Mouse (Mus musculus) macrophage (primary cell): ENCODE data around the gene Bhlhb9. TPM values are rescaled to one million over a fixed set of nuclear protein-coding genes. Genes with fewer than 3 reads are reported as not detected.
A peak's percentile ranks its signal among the peaks of the same experiment; 100 is the strongest.
"Not testable (repeated sequence)": the region's sequence is repeated elsewhere in the genome, so short reads cannot be mapped to it uniquely, and the experiment has no call there.

Experiments used
- H3K27ac ChIP-seq: fragments of 350-480 bp; formaldehyde crosslinking; 2 replicates; pipeline ENCODE4 v1.9.0; 2021
- H3K36me3 ChIP-seq: fragments of 350-480 bp; formaldehyde crosslinking; 2 replicates; pipeline ENCODE4 v1.9.0; 2021; ENCODE audit errors: inconsistent target
- H3K4me3 ChIP-seq: fragments of 350-480 bp; formaldehyde crosslinking; 2 replicates; pipeline ENCODE4 v1.9.0; 2021; ENCODE audit errors: inconsistent target
- H3K79me2 ChIP-seq: fragments of 350-480 bp; formaldehyde crosslinking; 2 replicates; pipeline ENCODE4 v1.9.0; 2021; ENCODE audit errors: inconsistent target
- WGBS: methylation state at CpG from one replicate; pipeline ENCODE4 v1.1.7; 2026; ENCODE audit warnings: inconsistent platforms; ENCODE audit not compliant: missing documents; 5-methylcytosine and 5-hydroxymethylcytosine counted together
- polyA plus RNA-seq: library from polyadenylated mRNA; stranded (reverse); fragments of 250-400 nt; gene quantifications from 3 replicates; pipeline ENCODE4 v1.2.4, GENCODE M21; 2018; ENCODE audit warnings: inconsistent platforms

Gene Bhlhb9
- polyA plus RNA-seq, 1 experiment from 2014 or later, result 1.8 TPM

- not testable (repeated sequence) for H3K4me3 ChIP-seq, H3K27ac ChIP-seq, H3K36me3 ChIP-seq, H3K79me2 ChIP-seq
- 21% methylated on average over 11 of the region's 17 CpGs for WGBS
These were observed 42.3 kb downstream of the Bhlhb9 start for GRCm38 (mm10) chrX:135839397-135840391.

GRCm38 (mm10) chrX:135866806-135867205 lies 69.4 kb downstream of the Bhlhb9 start:
- 93% methylated on average over 8 of the region's 9 CpGs for WGBS
- not testable (repeated sequence) for H3K36me3 ChIP-seq, H3K27ac ChIP-seq, H3K4me3 ChIP-seq, H3K79me2 ChIP-seq

GRCm38 (mm10) chrX:135876679-135877078 lies 79.3 kb downstream of the Bhlhb9 start:
- Histone ChIP-seq H3K27ac (no peak overlapping the region), H3K4me3 (no peak overlapping the region), H3K36me3 (no peaks in the 10 kb centered on the region), H3K79me2 (no peaks in the 10 kb centered on the region)
- 100% methylated on average over 1 of the region's 1 CpGs for WGBS

- H3K4me3 ChIP-seq, result no peak overlapping the region
- 100% methylated on average over 1 of the region's 1 CpGs for WGBS
- no peak overlapping the region for H3K27ac ChIP-seq
- no peaks in the 10 kb centered on the region for H3K79me2 ChIP-seq
- H3K36me3 ChIP-seq, result no peaks in the 10 kb centered on the region
These were observed 82.2 kb downstream of the Bhlhb9 start for GRCm38 (mm10) chrX:135879626-135880025.

- Histone ChIP-seq H3K4me3 (peak overlapping the region; percentile 20; the same call in 1 of the 2 replicates), H3K27ac (no peak overlapping the region), H3K36me3 (no peaks in the 10 kb centered on the region), H3K79me2 (no peaks in the 10 kb centered on the region)
- 24% methylated on average over 39 of the region's 41 CpGs for WGBS
These were observed 88.2 kb downstream of the Bhlhb9 start for GRCm38 (mm10) chrX:135885411-135886233.

GRCm38 (mm10) chrX:135886234-135886585 lies 88.8 kb downstream of the Bhlhb9 start:
- peak overlapping the region; percentile 20; the same call in 1 of the 2 replicates for H3K4me3 ChIP-seq
- 33% methylated on average over 10 of the region's 11 CpGs for WGBS
- H3K36me3 ChIP-seq, result no peaks in the 10 kb centered on the region
- H3K79me2 ChIP-seq, result no peaks in the 10 kb centered on the region
- no peak overlapping the region for H3K27ac ChIP-seq

GRCm38 (mm10) chrX:135916580-135916979 lies 119.2 kb downstream of the Bhlhb9 start:
- 89% methylated on average over 3 of the region's 4 CpGs for WGBS

GRCm38 (mm10) chrX:135917116-135917515 lies 119.7 kb downstream of the Bhlhb9 start:
- 67% methylated on average over 1 of the region's 1 CpGs for WGBS
- no peaks in the 10 kb centered on the region for H3K79me2 ChIP-seq
- H3K36me3 ChIP-seq, result no peaks in the 10 kb centered on the region
- H3K4me3 ChIP-seq, result no peak overlapping the region
- H3K27ac ChIP-seq, result no peak overlapping the region

More at GRCm38 (mm10) chrX:135916580-135916979, 119.2 kb downstream of the Bhlhb9 start:
- no peak overlapping the region for H3K4me3 ChIP-seq
- H3K27ac ChIP-seq, result no peak overlapping the region
- no peaks in the 10 kb centered on the region for H3K36me3 ChIP-seq
- H3K79me2 ChIP-seq, result no peaks in the 10 kb centered on the region

- H3K36me3 ChIP-seq, result no peaks in the 10 kb centered on the region
- no peaks in the 10 kb centered on the region for H3K79me2 ChIP-seq
- no peak overlapping the region for H3K27ac ChIP-seq
- H3K4me3 ChIP-seq, result no peak overlapping the region
- 92% methylated on average over 7 of the region's 7 CpGs for WGBS
These were observed 124.8 kb downstream of the Bhlhb9 start for GRCm38 (mm10) chrX:135922162-135922561.

- no peak overlapping the region for H3K27ac ChIP-seq
- H3K36me3 ChIP-seq, result no peaks in the 10 kb centered on the region
- no peak overlapping the region for H3K4me3 ChIP-seq
- no peaks in the 10 kb centered on the region for H3K79me2 ChIP-seq
- WGBS, result 67% methylated on average over 3 of the region's 3 CpGs
These were observed 128.5 kb downstream of the Bhlhb9 start for GRCm38 (mm10) chrX:135925911-135926310.

- Histone ChIP-seq H3K79me2 (no peaks in the 10 kb centered on the region), H3K27ac (no peak overlapping the region), H3K36me3 (no peaks in the 10 kb centered on the region), H3K4me3 (no peak overlapping the region)
These were observed 131.2 kb downstream of the Bhlhb9 start for GRCm38 (mm10) chrX:135928588-135928987.

GRCm38 (mm10) chrX:135936452-135936851 lies 139.1 kb downstream of the Bhlhb9 start:
- 36% methylated on average over 1 of the region's 1 CpGs for WGBS
- Histone ChIP-seq H3K79me2 (no peaks in the 10 kb centered on the region), H3K4me3 (no peak overlapping the region), H3K36me3 (no peaks in the 10 kb centered on the region), H3K27ac (no peak overlapping the region)
